7 mouse cellular contexts compared by ENCODE assay signal in genomic region chr16:4725780-4726527, GRCm38 (mm10). TPM values are rescaled to one million over a fixed set of nuclear protein-coding genes. Genes with fewer than 3 reads are reported as not detected.
DNase-seq lines count a peak whose midpoint lies in the region; ATAC-seq and TF ChIP-seq lines count a peak whose summit lies in the region.

Gene Hmox2 (plus strand): TSS chr16:4726361.

- no peak for TF ChIP-seq CTCF in intestine, postnatal 0 days (IDR thresholded peaks at IDR 0.05; ENCODE audit: low read depth)
- no peak for TF ChIP-seq CTCF in small intestine, adult 2 months (IDR thresholded peaks at IDR 0.05; ENCODE audit: extremely low read depth, insufficient read length, insufficient replicate concordance, low read depth, low read length)

- H3K4me1 ChIP-seq in intestine, postnatal 0 days (replicated peaks; ENCODE audit: control insufficient read depth, insufficient read depth, low read length) = no peaks in the 10 kb centered on the region
- H3K4me1 ChIP-seq in midbrain, embryonic 12.5 days = peaks cover 9% of the 10 kb centered on the region; the same call in 1 of the 2 replicates
- no peaks in the 10 kb centered on the region; the same call in 1 of the 2 replicates for H3K4me1 ChIP-seq in small intestine, adult 2 months (ENCODE audit: control insufficient read depth, insufficient read depth, insufficient read length, low read length)

- TF ChIP-seq POLR2A in small intestine, adult 2 months (IDR thresholded peaks at IDR 0.05; ENCODE audit: low read depth, low read length) = peak; percentile 97

- peak; percentile 93 for ATAC-seq in intestine, postnatal 0 days
- ATAC-seq in midbrain, embryonic 12.5 days (ENCODE audit: low FRiP score, low read depth) = peak; percentile 95

- peak within 1 kb of the TSS; percentile 84 for H3K27ac ChIP-seq in intestine, postnatal 0 days (ENCODE audit: low read depth, low read length)
- peak within 1 kb of the TSS; percentile 76 for H3K27ac ChIP-seq in midbrain, embryonic 12.5 days (replicated peaks)
- peak within 1 kb of the TSS; percentile 45 for H3K27ac ChIP-seq in small intestine, adult 2 months (ENCODE audit: insufficient read depth, low read depth, low read length)

- no peaks in the 10 kb centered on the region for H3K27me3 ChIP-seq in intestine, postnatal 0 days (replicated peaks; ENCODE audit: control insufficient read depth, insufficient read depth, low read length)
- H3K27me3 ChIP-seq in midbrain, embryonic 12.5 days = no peaks in the 10 kb centered on the region
- H3K27me3 ChIP-seq in small intestine, adult 2 months (ENCODE audit: control insufficient read depth, insufficient read depth, low read length) = no peaks in the 10 kb centered on the region

- peak within 1 kb of the TSS; percentile 86 for H3K4me2 ChIP-seq in intestine, postnatal 0 days (replicated peaks; ENCODE audit: low read depth)
- H3K4me2 ChIP-seq in midbrain, embryonic 12.5 days (replicated peaks) = peak within 1 kb of the TSS; percentile 82

- 5% methylated on average over 35 of the region's 35 CpGs for WGBS in intestine, postnatal 0 days
- 6% methylated on average over 35 of the region's 35 CpGs for WGBS in midbrain, embryonic 12.5 days
- 4% methylated on average over 35 of the region's 35 CpGs for WGBS in small intestine, adult 2 months

- H3K4me3 ChIP-seq in intestine, postnatal 0 days (ENCODE audit: low read depth, low read length) = peak within 1 kb of the TSS; percentile 95
- peak within 1 kb of the TSS; percentile 83 for H3K4me3 ChIP-seq in midbrain, embryonic 12.5 days
- peak within 1 kb of the TSS; percentile 72 for H3K4me3 ChIP-seq in small intestine, adult 2 months (ENCODE audit: low read depth, low read length)

- peak within 1 kb of the TSS; percentile 88 for H3K9ac ChIP-seq in intestine, postnatal 0 days (ENCODE audit: low read depth, low read length)
- peak within 1 kb of the TSS; percentile 79 for H3K9ac ChIP-seq in midbrain, embryonic 12.5 days (replicated peaks)

- no peaks in the 10 kb centered on the region for H3K9me3 ChIP-seq in intestine, postnatal 0 days (ENCODE audit: control insufficient read depth)
- no peaks in the 10 kb centered on the region for H3K9me3 ChIP-seq in midbrain, embryonic 12.5 days

- no peaks in the 10 kb centered on the region for H3K36me3 ChIP-seq in intestine, postnatal 0 days (ENCODE audit: control insufficient read depth, insufficient read depth)
- no peaks in the 10 kb centered on the region for H3K36me3 ChIP-seq in midbrain, embryonic 12.5 days
- H3K36me3 ChIP-seq in small intestine, adult 2 months (ENCODE audit: control insufficient read depth, insufficient read depth, low read length) = no peaks in the 10 kb centered on the region

- DNase-seq in adrenal gland, adult 8-10 months = peak; percentile 91
- peak; percentile 95 for DNase-seq in embryo, embryonic 9.5 days (ENCODE audit: extremely low spot score)
- no peak for DNase-seq in gonadal fat pad, adult 2 months (ENCODE audit: low read depth)
- peak; percentile 91 for DNase-seq in left cerebral cortex, postnatal 4 days

- intact Hi-C loops in left cerebral cortex, postnatal 4 days (cut with DNase I) = no loop called here

RNA-seq across cellular contexts. Expression of gene Hmox2, which starts in this region (rescaled TPM):
- 100 to 1,000 TPM in 1 of 4 experiments, 10 to 100 TPM in 3; 89.6 to 120 (median 94.1) TPM for total RNA-seq in adrenal gland, adult 8-10 months (2022)
- 49.5 and 53.2 TPM in 2 replicates for polyA plus RNA-seq in gonadal fat pad, adult 2 months (2012; rRNA removed)
- 63.1 and 64.3 TPM in 2 replicates for polyA plus RNA-seq in intestine, postnatal 0 days (2015; fragmentation: Nextera tagmentation; extraction: Ambion mirVana)
- total RNA-seq in left cerebral cortex, postnatal 4 days (2021) = 10 to 100 TPM; 70.2 to 70.8 TPM
- 70.1 and 81.0 TPM in 2 replicates for polyA plus RNA-seq in midbrain, embryonic 12.5 days (2016; fragmentation: Nextera tagmentation; extraction: Ambion mirVana)
- 11.8 and 21.2 TPM in 2 replicates for polyA plus RNA-seq in small intestine, adult 2 months (2012; rRNA removed)
